Mouse (Mus musculus) heart, postnatal 0 days (tissue): ENCODE measurements around the gene Ehmt1.

Experiments used
- CTCF ChIP-seq: IDR thresholded peaks from 2 replicates; pipeline ENCODE4 v1.5.1; 2016; ENCODE audit warnings: antibody characterized with exemption, control low read depth, low read depth
- EP300 ChIP-seq: IDR thresholded peaks from 2 replicates; pipeline ENCODE4 v1.6.1; 2016; ENCODE audit warnings: antibody characterized with exemption, low read depth

- no peak for TF ChIP-seq CTCF
- TF ChIP-seq EP300 = no peak
Measured at GRCm38 (mm10) chr2:24952537-24953055, 33.2 kb upstream of the Ehmt1 start.
